Mouse (Mus musculus) testis, adult 10 weeks (tissue): ENCODE measurements around the gene Dnajb9. TPM values are rescaled to one million over a fixed set of nuclear protein-coding genes. Genes with fewer than 3 reads are reported as not detected.

Experiments
- polyA plus RNA-seq: library from polyadenylated mRNA; stranded (reverse); fragments of 350-450 nt; fragmentation: Illumina TruSeq; extraction: RNeasy Lipid Tissue Mini Kit (QIAGEN cat#74804); gene quantifications from one replicate; pipeline ENCODE4 v1.2.3, GENCODE M21; 2014; ENCODE audit warnings: low read depth, low replicate concordance

The Dnajb9 gene
- polyA plus RNA-seq: 281 TPM

DNA sequence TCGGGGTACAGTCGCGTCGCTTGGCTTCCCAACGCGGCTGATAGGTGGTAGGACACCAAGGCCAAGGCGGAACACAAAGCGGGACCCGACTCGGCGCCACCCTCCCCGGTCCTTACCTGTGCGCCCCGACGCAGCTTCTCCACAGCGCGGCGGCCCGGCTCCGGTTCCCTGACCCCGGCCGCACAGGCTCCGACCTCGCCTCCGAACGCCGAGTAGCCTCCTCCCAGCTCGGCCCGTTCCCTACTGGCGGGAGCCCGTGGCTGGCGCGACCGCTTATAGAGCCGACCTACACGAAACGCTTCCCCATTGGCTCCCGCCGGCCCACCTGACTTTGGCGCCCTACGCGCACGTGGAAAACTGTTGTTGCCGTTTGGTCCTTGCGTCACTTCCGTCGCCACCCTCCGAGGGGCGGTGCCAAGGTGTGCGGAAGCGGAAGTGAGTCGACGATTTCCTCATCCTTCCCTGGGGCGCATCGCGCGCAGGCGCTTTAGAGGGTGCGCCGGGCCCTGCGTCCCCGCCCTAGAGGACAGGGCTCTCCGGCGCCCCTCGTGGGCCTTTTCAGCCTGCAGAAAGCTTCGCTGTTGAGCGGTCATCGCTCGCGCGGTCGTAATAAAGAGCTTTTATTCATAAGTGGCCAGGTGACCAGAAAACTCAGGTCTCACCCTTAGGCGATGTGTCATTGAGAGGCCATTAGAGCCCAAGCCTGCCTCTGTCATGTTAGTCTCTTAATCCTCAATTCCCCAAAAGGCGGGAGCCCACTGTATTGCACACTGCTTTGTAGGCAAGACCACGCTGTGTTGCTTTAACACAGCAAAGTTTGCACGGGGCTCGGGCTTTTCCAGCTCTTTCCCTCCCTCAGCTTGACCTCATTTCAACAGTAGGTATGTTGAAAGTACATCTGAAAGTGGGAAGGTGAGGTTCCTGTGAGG, at the start of gene Dnajb9:
Gene Dnajb9, minus strand, starts transcription at position 503 of the 929 bp plus-strand sequence.

DNA sequence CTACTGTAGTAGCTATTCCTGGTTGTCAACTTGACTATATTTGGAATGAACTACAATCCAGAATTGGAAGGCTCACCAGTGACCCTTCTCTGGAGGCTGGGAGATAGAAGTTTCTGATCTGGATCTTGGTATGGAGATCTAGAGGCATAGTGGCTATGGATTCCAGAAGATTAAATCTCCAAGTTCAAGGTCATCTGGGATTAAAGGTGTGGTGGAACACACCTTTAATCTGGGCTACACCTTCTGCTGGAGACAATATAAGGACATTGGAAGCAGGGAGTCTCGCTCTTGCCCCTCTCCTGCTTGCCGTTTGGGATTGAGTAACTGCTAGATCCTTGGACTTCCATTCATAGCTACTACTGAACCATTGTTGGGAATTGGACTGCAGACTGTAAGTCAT, 10.9 kb upstream of the Dnajb9 start, which contains the start of gene Pnpla8:
Gene Pnpla8, plus strand, starts transcription at position 301 of the 400 bp plus-strand sequence.

Other genes with a start within 250 kb of the Dnajb9 start
- gene Pnpla8, start 11.0 kb upstream of the Dnajb9 start, polyA plus RNA-seq: 200 TPM
- 4.4 TPM for gene Nrcam, start 118.6 kb upstream of the Dnajb9 start, polyA plus RNA-seq